Mouse (Mus musculus): ENCODE results near the gene Rc3h1. TPM values are rescaled to one million over a fixed set of nuclear protein-coding genes. Genes with fewer than 3 reads are reported as not detected.

Gene Rc3h1
- total RNA-seq, 2 experiments from 2014 or later = 43.7 to 47.5 TPM

Other genes with a start within 250 kb of the Rc3h1 start
- 10 to 100 TPM; 22.3 to 30.4 TPM for gene Rabgap1l, start 113.2 kb upstream of the Rc3h1 start, total RNA-seq (2021)
- 1 to 10 TPM in 1 of 2 experiments, under 1 TPM in 1; 0.36 to 1.8 TPM for gene Serpinc1, start 72.2 kb downstream of the Rc3h1 start, total RNA-seq (2021)
- 10 to 100 TPM; 13.4 to 19.1 TPM for gene Zbtb37, start 128.4 kb downstream of the Rc3h1 start, total RNA-seq (2021)
- gene Dars2, start 164.2 kb downstream of the Rc3h1 start, total RNA-seq (2021) = 10 to 100 TPM; 27.2 to 34.2 TPM
- 1 to 10 TPM; 2.8 to 3.8 TPM for gene Cenpl, start 164.3 kb downstream of the Rc3h1 start, total RNA-seq (2021)
- gene Klhl20, start 225.1 kb downstream of the Rc3h1 start, total RNA-seq (2021) = 10 to 100 TPM; 15.9 to 16.7 TPM
- 1 to 10 TPM; 4.4 to 8.5 TPM for gene Ankrd45, start 236.3 kb downstream of the Rc3h1 start, total RNA-seq (2021)